Mouse (Mus musculus) gastrocnemius, adult 2 months (tissue): ENCODE results near the gene Gm20388. TPM values are rescaled to one million over a fixed set of nuclear protein-coding genes. Genes with fewer than 3 reads are reported as not detected.
A peak's percentile ranks its signal among the peaks of the same experiment; 100 is the strongest.
"Not testable (repeated sequence)": the region's sequence is repeated elsewhere in the genome, so short reads cannot be mapped to it uniquely, and the experiment has no call there.

Source experiments
- DNase-seq: peaks from one replicate; pipeline ENCODE4 v3.0.0; 2022
- H3K27ac ChIP-seq: fragments of 200-600 bp; 2 replicates; pipeline ENCODE4 v1.8.1; 2022; ENCODE audit warnings: mild to moderate bottlenecking
- H3K4me3 ChIP-seq: fragments of 200-600 bp; 2 replicates; pipeline ENCODE4 v1.8.1; 2022; ENCODE audit warnings: mild to moderate bottlenecking, moderate library complexity
- CTCF ChIP-seq: fragments of 200-600 bp; IDR thresholded peaks from 2 replicates; pipeline ENCODE4 v1.8.1; 2022; ENCODE audit warnings: antibody characterized with exemption, mild to moderate bottlenecking, moderate library complexity
- intact Hi-C: fragments of 180-260 bp; cut with DNase I; formaldehyde crosslinking; loops from one replicate; pipeline ENCODE4 v1.15.1; 2025
- total RNA-seq, 2 experiments: library from RNA; stranded (reverse); gene quantifications; 2 replicates each; pipeline ENCODE4 v1.2.3; 2021

Gene Gm20388
- total RNA-seq, 2 experiments from 2014 or later, result 6.1 to 15.0 TPM

DNA sequence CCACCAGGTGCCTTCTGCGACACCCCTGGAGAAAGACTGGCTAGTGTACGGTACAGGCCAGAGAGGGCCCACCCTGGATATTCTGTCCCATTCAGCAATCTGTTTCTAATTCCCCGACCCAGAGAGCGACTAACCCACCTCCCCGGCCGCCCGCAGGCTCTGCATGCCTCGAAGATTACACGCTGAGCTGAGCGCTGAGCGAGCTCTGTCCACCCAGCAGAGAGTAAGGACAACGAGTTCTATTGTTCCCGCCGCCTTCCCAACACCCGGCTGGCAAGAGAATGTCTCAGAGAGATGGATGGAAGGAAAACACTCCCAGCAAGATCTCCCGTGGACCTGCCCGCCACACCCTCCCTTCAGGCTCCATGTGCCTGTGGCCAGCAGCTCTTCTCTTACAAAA, 1522.8 kb downstream of the Gm20388 start:
- TF ChIP-seq CTCF, result no peak
- peak overlapping the region; percentile 41 for H3K27ac ChIP-seq
- no peak for DNase-seq
- no peak overlapping the region for H3K4me3 ChIP-seq
- intact Hi-C loops, result no loop called here

DNA sequence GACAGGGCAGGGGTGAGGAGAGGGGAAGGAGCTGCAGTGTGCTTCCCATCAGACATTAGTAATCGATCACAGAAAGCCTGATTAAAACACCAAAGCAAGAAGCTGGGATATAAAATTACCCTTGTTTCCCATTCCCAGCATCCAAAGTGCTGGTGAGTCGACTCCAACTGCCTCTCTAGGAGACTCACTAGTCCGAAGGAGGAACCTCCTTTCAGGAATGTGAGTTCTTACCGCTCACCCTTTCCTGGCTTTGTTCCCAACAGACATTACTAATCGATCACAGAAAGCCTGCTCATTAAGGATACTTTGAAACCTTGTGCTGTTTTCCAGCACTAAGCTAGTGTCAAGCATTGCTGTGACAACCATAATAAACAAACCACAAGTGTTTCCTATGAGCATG, 1526.0 kb downstream of the Gm20388 start:
- intact Hi-C loops, result no loop called here
- no peak overlapping the region for H3K4me3 ChIP-seq

DNA sequence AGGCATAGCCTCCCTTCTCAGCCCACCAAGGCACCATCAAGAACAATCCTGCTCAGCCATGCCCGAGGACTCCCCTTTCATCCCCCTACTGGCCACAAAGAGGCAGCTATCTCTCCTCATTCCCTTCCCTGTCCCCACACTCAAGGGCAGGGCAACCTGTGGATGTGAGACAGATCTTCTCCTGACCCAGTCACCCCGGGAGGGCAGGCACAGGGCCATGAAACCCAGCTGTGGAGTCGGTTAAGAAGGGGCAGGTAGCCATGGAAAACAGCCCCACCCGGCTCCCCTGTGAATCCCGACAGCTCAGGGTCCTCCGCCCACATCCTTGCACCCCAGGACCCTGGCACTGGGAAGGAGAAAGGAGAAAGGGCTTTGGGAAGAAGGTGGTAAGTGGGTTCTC, 1526.9 kb downstream of the Gm20388 start:
- intact Hi-C loops, result no loop called here
- Histone ChIP-seq H3K27ac (no peak overlapping the region), H3K4me3 (no peak overlapping the region)
- TF ChIP-seq CTCF, result no peak
- DNase-seq, result no peak

More for the DNA sequence above, 1526.0 kb downstream of the Gm20388 start:
- no peak overlapping the region for H3K27ac ChIP-seq
- no peak for DNase-seq
- TF ChIP-seq CTCF, result no peak

DNA sequence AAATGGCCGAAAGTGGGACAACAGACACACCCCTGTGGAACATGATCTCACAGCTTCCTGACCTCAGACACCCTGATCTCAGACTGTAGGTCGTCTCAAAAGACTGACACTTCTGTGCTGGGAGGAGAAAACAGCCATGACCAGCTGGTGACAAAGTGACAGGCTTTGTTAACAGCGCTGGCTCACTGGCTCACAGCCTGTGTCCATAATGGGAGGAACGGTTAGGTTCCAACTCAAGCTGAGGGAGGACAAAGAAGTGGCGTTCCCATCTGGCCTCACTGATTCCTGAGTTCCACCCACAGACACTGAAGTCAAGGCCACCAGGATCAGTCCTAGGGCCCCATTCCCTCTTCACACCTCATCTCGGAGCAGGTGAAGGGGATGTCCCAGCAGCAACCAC, 1527.5 kb downstream of the Gm20388 start:
- TF ChIP-seq CTCF, result no peak
- DNase-seq, result no peak
- H3K4me3 ChIP-seq, result no peak overlapping the region
- no peak overlapping the region for H3K27ac ChIP-seq
- intact Hi-C loops, result no loop called here

DNA sequence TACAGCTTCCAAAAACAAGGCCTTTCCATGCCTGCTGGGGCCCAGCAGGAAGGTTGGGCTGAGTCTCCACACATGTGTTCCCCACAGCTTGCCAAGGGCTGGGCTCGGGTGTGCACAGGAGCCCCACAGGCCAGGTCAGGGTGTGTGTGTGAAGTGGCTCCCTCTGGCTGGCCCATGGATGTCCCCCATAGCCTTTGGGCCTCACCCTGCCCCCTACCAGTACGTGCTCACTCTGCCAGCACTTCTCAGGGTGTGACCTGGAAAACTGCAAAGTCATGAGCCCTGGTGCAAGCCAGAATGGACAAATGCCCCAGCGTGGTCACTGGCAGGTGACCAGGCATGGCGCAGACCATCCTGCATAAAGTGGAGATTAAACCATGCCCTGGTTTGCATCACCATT, 1528.7 kb downstream of the Gm20388 start:
- intact Hi-C loops, result no loop called here
- Histone ChIP-seq H3K27ac (no peak overlapping the region), H3K4me3 (no peak overlapping the region)
- no peak for DNase-seq
- TF ChIP-seq CTCF, result no peak

DNA sequence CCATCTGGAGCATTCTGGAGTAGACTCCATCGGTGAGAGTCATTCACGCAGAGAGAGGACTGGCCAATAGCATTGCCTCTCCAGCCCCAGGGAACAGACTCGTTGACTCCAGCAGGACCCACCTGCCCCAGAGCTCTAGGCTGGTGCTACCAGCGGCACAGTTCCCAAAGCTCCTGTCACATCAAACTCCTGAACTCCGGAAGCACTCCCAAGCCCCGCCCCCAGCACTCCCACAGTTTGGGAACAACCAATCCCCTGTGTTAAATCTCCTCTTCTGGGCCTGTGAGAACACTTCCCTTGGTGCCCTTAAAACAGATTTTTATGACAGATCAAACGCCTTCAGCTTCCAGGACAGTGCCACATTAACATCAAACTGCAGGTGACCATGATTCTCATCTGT, 1532.7 kb downstream of the Gm20388 start:
- no peak for TF ChIP-seq CTCF
- no peak for DNase-seq
- Histone ChIP-seq H3K27ac (no peak overlapping the region), H3K4me3 (no peak overlapping the region)
- intact Hi-C loops, result no loop called here

DNA sequence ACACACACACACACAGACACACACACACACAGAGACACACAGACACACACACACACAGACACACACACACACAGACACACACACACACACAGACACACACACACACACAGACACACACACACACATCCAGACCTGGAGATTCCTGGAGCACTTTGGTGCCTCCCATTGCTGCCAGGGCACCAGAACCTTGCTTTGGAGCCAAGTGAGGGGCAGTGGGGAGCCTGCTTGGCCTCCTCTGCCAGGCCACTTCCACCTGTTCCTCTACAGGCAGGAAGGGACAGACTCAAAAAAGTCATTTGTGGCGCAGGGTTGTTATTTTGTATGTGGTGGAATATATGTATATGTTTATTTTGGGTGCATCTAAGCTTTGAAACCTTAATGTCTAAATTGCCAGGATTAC, 1533.9 kb downstream of the Gm20388 start:
- H3K27ac ChIP-seq, H3K4me3 ChIP-seq, intact Hi-C loops, DNase-seq: not testable (repeated sequence)

DNA sequence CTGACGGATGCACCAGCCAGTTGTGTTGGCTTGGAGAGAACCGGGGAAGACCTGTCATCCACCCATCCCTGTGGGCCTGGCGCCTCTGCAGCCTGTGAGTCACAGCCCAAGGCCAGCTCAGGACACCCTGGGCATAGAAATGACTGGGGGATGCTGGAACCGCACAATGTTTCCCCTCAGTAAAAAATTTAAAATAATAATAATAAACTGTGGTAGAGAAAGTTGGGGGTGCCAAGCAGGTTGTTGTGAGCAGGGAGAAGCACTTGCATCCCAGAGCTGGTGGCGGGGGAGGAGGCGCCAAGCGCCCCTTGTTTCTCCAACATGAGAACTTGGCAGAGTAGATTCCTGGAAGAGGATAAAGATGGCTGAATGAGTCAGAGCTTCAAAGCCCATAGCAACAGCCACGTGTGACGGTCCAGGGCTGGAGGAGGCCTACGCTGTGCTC, 1534.4 kb downstream of the Gm20388 start:
- intact Hi-C loops, result no loop called here
- no peak for TF ChIP-seq CTCF
- peak; percentile 36 for DNase-seq
- no peak overlapping the region for H3K4me3 ChIP-seq
- H3K27ac ChIP-seq, result no peak overlapping the region

DNA sequence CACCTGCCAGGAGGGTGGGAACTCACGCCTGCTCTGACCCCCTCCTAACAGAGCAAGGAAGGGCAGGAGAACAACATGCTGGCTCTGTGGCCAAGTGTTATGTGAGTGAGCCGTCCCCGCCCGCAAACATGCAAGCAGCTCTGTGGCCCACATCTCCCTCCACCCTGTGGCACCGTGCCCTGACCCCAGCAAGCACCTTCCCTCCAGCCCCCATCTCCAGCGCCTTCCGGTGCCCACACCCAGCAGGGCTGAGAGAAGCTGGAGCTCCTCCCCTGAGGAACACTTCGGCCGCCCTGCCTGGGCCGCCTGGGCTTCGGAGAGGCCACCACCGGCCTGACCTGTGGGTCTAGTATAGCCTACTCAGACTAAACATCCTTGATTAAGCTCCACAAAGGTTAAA, 1535.5 kb downstream of the Gm20388 start:
- intact Hi-C loops, result no loop called here

DNA sequence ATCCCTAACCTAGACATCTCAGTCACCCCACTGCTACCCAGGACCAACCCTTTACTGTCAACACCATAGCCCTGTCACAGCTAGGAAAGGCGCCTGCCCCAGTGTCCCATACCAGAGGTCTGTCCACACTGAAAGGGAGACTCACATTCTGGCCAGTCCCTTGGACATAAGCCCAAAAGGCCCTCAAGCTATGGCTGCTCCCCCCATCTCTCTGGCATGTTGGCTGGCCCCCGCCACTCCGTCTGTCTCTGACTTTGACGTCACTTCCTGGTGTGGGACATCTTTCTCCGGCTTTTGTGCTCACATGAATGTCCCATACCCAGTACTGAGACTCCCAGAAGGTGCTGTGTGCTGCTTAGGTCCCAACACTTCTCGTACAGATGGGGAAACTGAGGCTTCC, 1536.2 kb downstream of the Gm20388 start:
- intact Hi-C loops, result no loop called here
- no peak for DNase-seq
- Histone ChIP-seq H3K4me3 (no peak overlapping the region), H3K27ac (no peak overlapping the region)
- no peak for TF ChIP-seq CTCF

More for the DNA sequence above, 1535.5 kb downstream of the Gm20388 start:
- TF ChIP-seq CTCF, result no peak
- H3K27ac ChIP-seq, result no peak overlapping the region
- no peak overlapping the region for H3K4me3 ChIP-seq
- peak; percentile 29 for DNase-seq

DNA sequence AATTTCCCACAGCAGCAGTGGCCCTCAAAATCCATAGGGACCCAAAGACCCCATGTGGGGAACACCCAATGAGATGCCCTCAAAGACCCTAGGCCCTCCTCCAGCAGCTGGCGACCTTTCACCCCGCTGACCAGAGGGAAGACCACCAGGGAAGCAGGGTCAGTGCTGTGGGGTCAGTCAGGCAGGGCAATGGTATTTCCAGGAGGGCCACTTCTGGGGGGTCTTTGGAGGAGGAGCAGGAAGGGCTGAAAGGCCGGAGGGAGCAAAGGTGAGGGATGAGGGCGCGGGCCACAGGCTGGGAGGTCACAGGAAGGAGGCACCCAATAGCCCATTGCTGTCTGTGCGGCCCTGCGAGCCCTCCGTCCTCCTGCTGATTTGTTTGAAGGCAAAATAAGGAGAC, 1539.6 kb downstream of the Gm20388 start:
- DNase-seq, result no peak
- Histone ChIP-seq H3K4me3 (no peak overlapping the region), H3K27ac (no peak overlapping the region)
- intact Hi-C loops, result no loop called here
- no peak for TF ChIP-seq CTCF

DNA sequence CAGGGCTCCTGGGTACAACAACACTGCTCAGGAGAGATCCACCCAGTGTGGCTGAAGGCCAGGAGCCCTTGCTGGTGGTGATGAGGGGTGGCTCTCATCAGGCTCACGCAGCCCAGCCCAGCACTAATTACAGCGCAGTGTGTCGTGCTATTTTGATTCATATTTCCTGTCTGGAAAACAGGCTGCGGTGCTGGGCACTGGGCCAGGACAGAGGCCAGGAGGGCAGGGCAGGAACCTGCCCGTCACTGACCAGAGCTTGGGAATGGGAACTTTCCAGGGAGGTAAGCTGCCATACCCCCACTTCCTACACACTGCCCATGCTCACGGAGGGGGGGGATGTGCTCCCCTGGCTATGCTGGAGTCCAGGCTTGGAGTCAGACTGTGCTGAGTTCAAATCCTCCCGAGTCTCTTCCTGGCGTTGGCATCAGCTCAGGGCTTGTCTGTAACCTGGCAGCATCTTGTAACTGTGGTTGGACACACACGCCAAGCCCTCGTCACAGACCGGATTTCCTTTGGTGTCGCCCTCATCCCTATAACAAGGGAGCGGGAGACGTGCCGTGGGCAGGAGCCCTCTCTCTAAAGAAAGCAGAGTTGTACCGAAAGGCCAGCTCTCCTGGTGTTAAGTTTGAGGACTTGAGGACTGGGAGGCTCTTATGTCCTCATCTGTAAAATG, 1540.9 kb downstream of the Gm20388 start:
- intact Hi-C loops, result no loop called here
- peak overlapping the region; percentile 62 for H3K27ac ChIP-seq
- no peak overlapping the region for H3K4me3 ChIP-seq
- DNase-seq, result peak; percentile 70
- no peak for TF ChIP-seq CTCF

DNA sequence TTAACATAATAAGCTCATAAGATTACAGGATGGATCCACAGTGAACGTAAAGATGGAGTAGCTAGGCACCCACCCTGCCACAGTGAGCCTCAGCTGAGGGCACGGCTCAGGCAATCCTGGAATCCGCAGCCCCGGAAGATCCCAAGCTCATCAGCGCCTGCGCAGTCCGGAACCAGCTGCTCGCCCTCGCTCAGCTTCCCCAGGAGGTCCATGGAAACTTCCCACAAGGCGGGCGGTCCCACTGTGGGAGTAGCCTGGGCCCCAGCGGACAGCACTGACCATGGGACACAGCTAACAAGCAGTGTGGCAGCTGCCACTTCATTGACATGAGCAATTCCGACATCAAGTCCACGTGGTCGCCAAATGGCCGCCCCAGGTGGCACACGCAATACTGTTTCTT, 1544.1 kb downstream of the Gm20388 start:
- no peak overlapping the region for H3K27ac ChIP-seq
- no peak overlapping the region for H3K4me3 ChIP-seq
- no peak for TF ChIP-seq CTCF
- DNase-seq, result peak; percentile 27
- intact Hi-C loops, result no loop called here

DNA sequence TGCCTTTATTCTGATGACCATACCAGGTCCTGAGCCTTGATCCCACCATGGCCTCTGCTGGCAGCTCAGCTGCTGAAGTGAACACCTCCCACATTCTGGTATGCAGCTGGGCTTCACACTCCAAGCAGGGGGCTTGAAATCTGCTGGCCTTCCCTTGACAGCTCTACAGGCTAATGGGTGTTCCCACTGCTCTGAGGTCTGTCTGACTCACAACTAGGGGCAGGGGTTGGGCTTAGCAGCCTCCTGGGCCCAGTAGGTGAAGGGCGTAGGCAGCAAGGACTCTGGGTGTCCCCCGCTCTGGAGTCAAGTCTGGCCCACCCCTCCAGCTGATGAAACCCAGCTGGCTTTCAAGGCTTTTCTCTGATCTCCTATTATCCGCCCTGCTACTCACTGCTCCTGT, 1550.6 kb downstream of the Gm20388 start:
- intact Hi-C loops, result no loop called here
- no peak for TF ChIP-seq CTCF

DNA sequence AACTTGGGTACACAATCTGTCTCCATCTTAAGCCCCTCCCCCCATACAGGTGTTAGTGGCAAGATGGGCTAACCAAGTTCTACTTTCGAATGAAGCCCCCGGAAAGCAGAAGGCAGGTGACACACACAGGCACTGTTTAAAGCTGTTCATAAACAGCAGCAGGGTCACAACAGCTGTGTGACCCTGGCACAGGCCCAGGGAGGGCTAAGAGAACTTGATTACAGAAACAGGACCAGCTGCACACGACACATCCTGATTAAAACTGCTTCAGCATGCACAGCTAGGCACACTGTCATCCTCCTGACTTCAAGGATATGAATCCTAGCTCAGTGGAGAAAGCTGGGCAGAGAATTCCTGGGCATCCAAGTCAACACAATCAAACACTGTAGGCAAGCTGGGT, 1551.5 kb downstream of the Gm20388 start:
- no peak for DNase-seq
- Histone ChIP-seq H3K4me3 (no peak overlapping the region), H3K27ac (no peak overlapping the region)
- intact Hi-C loops, result no loop called here
- no peak for TF ChIP-seq CTCF

More for the DNA sequence above, 1550.6 kb downstream of the Gm20388 start:
- DNase-seq, result no peak
- H3K4me3 ChIP-seq, result no peak overlapping the region
- H3K27ac ChIP-seq, result no peak overlapping the region
